Mouse (Mus musculus) forebrain, postnatal 0 days (tissue): ENCODE measurements around the gene Sp6. TPM values are rescaled to one million over a fixed set of nuclear protein-coding genes. Genes with fewer than 3 reads are reported as not detected.

Experiments used
- ATAC-seq: fragments of 200-750 bp; cut with Nextera tagmentation; 2 replicates; pipeline ENCODE4 v1.8.0; 2017; ENCODE audit warnings: mild to moderate bottlenecking, moderate library complexity
- DNase-seq: peaks from one replicate; pipeline ENCODE4 v3.0.0-alpha.2; 2015
- H3K27ac ChIP-seq: fragments of 300-500 bp; sonication (generic); 2 replicates; pipeline ENCODE4 v1.5.1; 2014; ENCODE audit warnings: low read depth, mild to moderate bottlenecking, antibody characterized with exemption, low read length, moderate library complexity, mixed read lengths
- H3K27me3 ChIP-seq: fragments of 300-500 bp; sonication (generic); 2 replicates; pipeline ENCODE4 v1.6.1; 2014; ENCODE audit warnings: mild to moderate bottlenecking, low read length, mixed read lengths; ENCODE audit not compliant: insufficient read depth
- H3K36me3 ChIP-seq: fragments of 300-500 bp; sonication (generic); 2 replicates; pipeline ENCODE4 v1.6.1; 2014; ENCODE audit warnings: mild to moderate bottlenecking, moderate library complexity; ENCODE audit not compliant: insufficient read depth
- H3K4me1 ChIP-seq: fragments of 300-500 bp; sonication (generic); 2 replicates; pipeline ENCODE4 v1.6.1; 2014; ENCODE audit warnings: antibody characterized with exemption; ENCODE audit not compliant: insufficient read depth
- H3K4me2 ChIP-seq: fragments of 300-500 bp; sonication (generic); 2 replicates; pipeline ENCODE4 v1.6.1; 2014; ENCODE audit warnings: low read depth, mild to moderate bottlenecking, moderate library complexity
- H3K4me3 ChIP-seq: fragments of 300-500 bp; sonication (generic); 2 replicates; pipeline ENCODE4 v1.5.1; 2014; ENCODE audit warnings: low read depth, low read length, mixed read lengths
- H3K9ac ChIP-seq: fragments of 300-500 bp; sonication (generic); 2 replicates; pipeline ENCODE4 v1.6.1; 2014; ENCODE audit warnings: mild to moderate bottlenecking
- H3K9me3 ChIP-seq: fragments of 300-500 bp; sonication (generic); 2 replicates; pipeline ENCODE4 v1.6.1; 2016; ENCODE audit warnings: low read length
- CTCF ChIP-seq: sonication (generic); IDR thresholded peaks from 2 replicates; pipeline ENCODE4 v1.5.1; 2016; ENCODE audit warnings: antibody characterized with exemption, control low read depth, low read depth
- WGBS: fragments of 180-500 bp; shearing (Covaris S2); extraction: QIAGEN DNeasy Blood & Tissue Kit; methylation state at CpG from one replicate; pipeline ENCODE4 v1.1.7; 2014; 5-methylcytosine and 5-hydroxymethylcytosine counted together
- polyA plus RNA-seq: library from polyadenylated mRNA; unstranded; fragments of >200 nt; fragmentation: Nextera tagmentation; extraction: Ambion mirVana; gene quantifications from 2 replicates; pipeline ENCODE4 v1.2.1, GENCODE M21; 2015
- total RNA-seq: library from RNA; depleted of rRNA; stranded (reverse); fragments of >200 nt; gene quantifications from 2 replicates; pipeline ENCODE4 v1.2.3, GENCODE M21; 2014

The Sp6 gene
- total and polyA plus RNA-seq, 2 experiments from 2014 or later: 0.75 to 0.86 TPM

- Histone ChIP-seq H3K9me3 (no peaks in the 10 kb centered on the region), H3K36me3 (peaks cover 41% of the 10 kb centered on the region), H3K9ac (no peak overlapping the region), H3K4me3 (no peak overlapping the region), H3K4me2 (no peak overlapping the region), H3K27me3 (no peaks in the 10 kb centered on the region), H3K27ac (no peak overlapping the region), H3K4me1 (no peaks in the 10 kb centered on the region)
- ATAC-seq (no peak), DNase-seq (no peak)
- TF ChIP-seq CTCF: peak; percentile 34; the same call in 1 of the 2 replicates
- 86% methylated on average over 3 of the region's 3 CpGs for WGBS
These were observed 50.7 kb downstream of the Sp6 start for GRCm38 (mm10) chr11:97063921-97064295.

- 90% methylated on average over 12 of the region's 12 CpGs for WGBS
- H3K9me3 ChIP-seq: no peaks in the 10 kb centered on the region
- no peak overlapping the region for H3K4me3 ChIP-seq
- no peak overlapping the region for H3K4me2 ChIP-seq
- H3K4me1 ChIP-seq: no peaks in the 10 kb centered on the region
- TF ChIP-seq CTCF: no peak
- H3K36me3 ChIP-seq: peaks cover 25% of the 10 kb centered on the region
- no peak overlapping the region for H3K27ac ChIP-seq
- DNase-seq: no peak
- H3K9ac ChIP-seq: no peak overlapping the region
- ATAC-seq: no peak
- H3K27me3 ChIP-seq: no peaks in the 10 kb centered on the region
These were observed 52.5 kb downstream of the Sp6 start for GRCm38 (mm10) chr11:97065538-97066295.

- DNase-seq (no peak), ATAC-seq (no peak)
- WGBS: 56% methylated on average over 22 of the region's 22 CpGs
- H3K4me1 ChIP-seq: no peaks in the 10 kb centered on the region
- no peak overlapping the region for H3K4me3 ChIP-seq
- H3K9ac ChIP-seq: no peak overlapping the region
- H3K9me3 ChIP-seq: no peaks in the 10 kb centered on the region
- no peak overlapping the region for H3K27ac ChIP-seq
- no peak overlapping the region for H3K4me2 ChIP-seq
- H3K36me3 ChIP-seq: peaks cover 16% of the 10 kb centered on the region
- no peak for TF ChIP-seq CTCF
- no peaks in the 10 kb centered on the region for H3K27me3 ChIP-seq
These were observed 53.6 kb downstream of the Sp6 start for GRCm38 (mm10) chr11:97066656-97067360.

- no peak for TF ChIP-seq CTCF
- Histone ChIP-seq H3K4me2 (no peak overlapping the region), H3K9ac (no peak overlapping the region), H3K27ac (no peak overlapping the region), H3K9me3 (no peaks in the 10 kb centered on the region), H3K27me3 (no peaks in the 10 kb centered on the region), H3K4me3 (no peak overlapping the region), H3K4me1 (no peaks in the 10 kb centered on the region), H3K36me3 (peaks cover 16% of the 10 kb centered on the region)
- DNase-seq (peak; percentile 18), ATAC-seq (0 out of 2 replicates have a peak, but pooled peaks have one; percentile 35)
- 50% methylated on average over 1 of the region's 1 CpGs for WGBS
These were observed 56.1 kb downstream of the Sp6 start for GRCm38 (mm10) chr11:97069333-97069732.

GRCm38 (mm10) chr11:97069770-97070169 is 56.6 kb downstream of the Sp6 start:
- Histone ChIP-seq H3K27ac (no peak overlapping the region), H3K4me2 (no peak overlapping the region), H3K9me3 (no peaks in the 10 kb centered on the region), H3K4me3 (no peak overlapping the region), H3K27me3 (no peaks in the 10 kb centered on the region), H3K9ac (no peak overlapping the region), H3K36me3 (peaks cover 16% of the 10 kb centered on the region; the same call in 1 of the 2 replicates), H3K4me1 (no peaks in the 10 kb centered on the region)
- DNase-seq: no peak
- TF ChIP-seq CTCF: no peak
- ATAC-seq: no peak
- WGBS: 85% methylated on average over 2 of the region's 2 CpGs

- Histone ChIP-seq H3K4me1 (no peaks in the 10 kb centered on the region), H3K27ac (no peak overlapping the region), H3K36me3 (peaks cover 13% of the 10 kb centered on the region; the same call in 1 of the 2 replicates), H3K27me3 (no peaks in the 10 kb centered on the region), H3K4me3 (no peak overlapping the region), H3K4me2 (no peak overlapping the region), H3K9ac (no peak overlapping the region), H3K9me3 (no peaks in the 10 kb centered on the region)
- no peak for TF ChIP-seq CTCF
- 65% methylated on average over 1 of the region's 1 CpGs for WGBS
- no peak for ATAC-seq
- no peak for DNase-seq
These were observed 57.9 kb downstream of the Sp6 start for GRCm38 (mm10) chr11:97071129-97071528.

- Histone ChIP-seq H3K36me3 (peaks cover 6% of the 10 kb centered on the region; the same call in 1 of the 2 replicates), H3K9ac (no peak overlapping the region), H3K4me1 (no peaks in the 10 kb centered on the region), H3K9me3 (no peaks in the 10 kb centered on the region), H3K4me3 (no peak overlapping the region), H3K27ac (no peak overlapping the region), H3K4me2 (no peak overlapping the region), H3K27me3 (no peaks in the 10 kb centered on the region)
- ATAC-seq (peak; percentile 76), DNase-seq (peak; percentile 89)
- peak; percentile 92 for TF ChIP-seq CTCF
- WGBS: 28% methylated on average over 3 of the region's 3 CpGs
These were observed 59.3 kb downstream of the Sp6 start for GRCm38 (mm10) chr11:97072533-97072932.
